Mouse (Mus musculus) left cerebral cortex, postnatal 36 days (tissue): ENCODE results near the gene Usp53. TPM values are rescaled to one million over a fixed set of nuclear protein-coding genes. Genes with fewer than 3 reads are reported as not detected.

Experiments used
- DNase-seq, 2 experiments: peaks; one replicate each; pipeline ENCODE4 v3.0.0; 2021 to 2022; ENCODE audit warnings: low spot score in 2 of 2, mixed read lengths in 1 of 2
- intact Hi-C: fragments of 180-260 bp; cut with DNase I; formaldehyde crosslinking; loops from one replicate; pipeline ENCODE4 v1.15.1; 2025
- microRNA-seq: library from miRNA; unstranded; fragments of <30 nt; microRNA quantifications from one replicate; pipeline ENCODE4 v1.2.0, GENCODE M21; 2022
- total RNA-seq, 2 experiments: library from RNA; stranded (reverse); gene quantifications; 2 replicates each; pipeline ENCODE4 v1.2.3; 2021

The Usp53 gene
- total RNA-seq, 2 experiments from 2014 or later = 21.7 to 32.7 TPM

- intact Hi-C loops = no loop called here
- DNase-seq = no peak
These were observed 89.0 kb downstream of the Usp53 start for GRCm38 (mm10) chr3:122895189-122895731.

GRCm38 (mm10) chr3:122894772-122895171 is 89.5 kb downstream of the Usp53 start, which contains the start of gene Fabp2:
Fabp2 (plus strand) TSS chr3:122895072.
- intact Hi-C loops = no loop called here
- no peak for DNase-seq

DNA sequence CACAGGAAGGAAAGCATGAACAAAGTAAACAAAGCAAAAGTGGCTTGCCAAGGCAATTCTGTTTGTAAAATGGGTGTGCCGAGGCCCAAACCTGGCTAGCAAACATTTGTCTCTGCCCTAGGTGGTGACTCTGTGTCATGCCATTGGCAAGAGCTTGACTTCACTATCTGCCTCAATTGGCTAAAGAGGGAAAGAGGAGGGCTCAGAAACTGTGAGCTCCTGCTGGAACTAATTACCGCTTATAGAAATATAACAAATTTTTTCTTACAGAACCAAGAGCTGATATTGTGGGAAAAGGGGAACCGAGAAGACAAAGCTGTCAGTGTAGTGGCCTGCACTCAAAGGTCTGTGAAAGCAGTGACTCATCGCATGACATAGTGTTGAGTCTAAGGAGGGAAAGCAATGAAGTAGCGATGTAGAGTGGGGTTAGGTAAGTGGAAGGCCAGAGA is 95.9 kb downstream of the Usp53 start:
- intact Hi-C loops = no loop called here
- DNase-seq = no peak

GRCm38 (mm10) chr3:122887505-122888301 is 96.6 kb downstream of the Usp53 start:
- DNase-seq = no peak
- intact Hi-C loops = no loop called here

Small RNA genes within 50 kb of the gene (microRNA-seq; reads per million reads assigned to microRNA genes)
- not detected for gene Gm22066

Other genes with a start within 250 kb of the Usp53 start
- not detected for gene Fabp2, start 89.4 kb downstream of the Usp53 start, total RNA-seq
- not detected for gene Gm10959, start 65.2 kb downstream of the Usp53 start, total RNA-seq
- gene 1810037I17Rik, start 60.3 kb downstream of the Usp53 start, total RNA-seq = 10 to 100 TPM; 56.6 to 67.5 TPM
- gene Myoz2, start 50.5 kb upstream of the Usp53 start, total RNA-seq = under 1 TPM; 0.27 to 0.68 TPM